Mouse (Mus musculus) lung, postnatal 14 days (tissue): Measurements from ENCODE around the gene Zfp661.

Experiments used
- DNase-seq: peaks from one replicate; pipeline ENCODE4 v3.0.0; 2021

Gene Zfp661

GRCm38 (mm10) chr2:127550446-127550845, 36.4 kb downstream of the Zfp661 start:
- DNase-seq, result no peak

- DNase-seq, result no peak
Observed at GRCm38 (mm10) chr2:127549711-127550110, 37.2 kb downstream of the Zfp661 start.

GRCm38 (mm10) chr2:127548342-127549074, 38.4 kb downstream of the Zfp661 start:
- no peak for DNase-seq

DNA sequence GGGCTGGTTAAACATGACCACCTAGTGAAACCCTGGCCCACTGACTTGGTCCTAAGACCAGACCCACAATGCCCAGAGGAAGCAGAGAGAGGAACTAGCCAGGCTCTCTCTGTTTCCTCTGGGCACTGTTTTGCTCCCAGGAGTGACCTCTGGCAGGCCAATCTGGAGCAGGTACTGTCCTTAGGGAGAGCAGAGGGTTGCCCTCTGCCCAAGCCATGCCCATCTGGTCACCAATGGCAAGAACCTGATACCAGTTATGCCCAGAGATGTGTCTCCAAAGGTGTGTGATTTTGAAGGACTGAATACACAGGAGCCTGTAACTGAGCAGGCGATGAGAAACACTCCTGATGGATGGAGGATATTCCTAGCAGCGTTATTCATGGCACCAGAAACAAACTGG, 45.2 kb downstream of the Zfp661 start:
- DNase-seq, result no peak

DNA sequence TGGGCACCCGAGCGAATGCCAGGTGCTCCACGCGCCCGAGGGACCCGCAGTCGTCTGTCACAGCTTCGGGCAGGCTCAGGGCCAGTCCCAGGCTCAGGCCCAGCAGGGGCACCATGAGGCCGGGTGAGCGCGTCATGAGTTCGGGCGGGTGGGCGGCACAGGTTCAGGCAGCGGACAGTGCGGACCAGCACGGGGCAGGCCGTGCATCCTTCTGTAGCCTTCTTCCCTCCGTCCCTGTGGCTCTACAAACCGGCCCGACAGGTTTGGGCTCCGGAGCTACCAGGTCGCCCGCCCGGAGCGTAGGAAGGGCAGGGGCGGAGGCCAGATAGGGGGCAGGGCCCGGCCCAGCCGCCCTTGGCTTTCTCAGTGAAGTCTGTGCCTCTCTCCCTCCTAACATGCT, 45.7 kb downstream of the Zfp661 start, which contains the start of gene Prom2:
Gene Prom2, minus strand, starts transcription at position 283 of the 400 bp plus-strand sequence.
- DNase-seq, result peak; percentile 18

GRCm38 (mm10) chr2:127539494-127539893, 47.4 kb downstream of the Zfp661 start:
- DNase-seq, result no peak

DNA sequence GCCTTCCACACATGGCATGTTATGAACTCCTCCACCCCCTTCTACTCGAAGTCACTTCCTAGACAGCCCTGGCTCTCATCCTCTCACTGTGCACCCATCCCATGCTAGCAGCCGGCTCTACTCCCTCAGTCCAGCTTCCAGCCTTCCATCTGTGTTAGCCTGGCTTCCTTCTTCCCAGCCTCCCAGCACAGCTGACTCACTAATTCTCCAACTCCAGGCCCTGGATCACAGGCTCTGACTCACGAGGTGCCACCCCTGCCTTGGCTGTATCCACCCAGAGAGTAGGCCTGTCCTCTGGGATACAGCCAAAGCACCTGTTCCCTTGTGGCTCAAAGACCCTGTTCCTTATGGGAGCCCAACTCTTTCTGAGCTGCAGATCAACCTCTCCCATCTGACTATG, 49.3 kb downstream of the Zfp661 start:
- DNase-seq, result no peak

DNA sequence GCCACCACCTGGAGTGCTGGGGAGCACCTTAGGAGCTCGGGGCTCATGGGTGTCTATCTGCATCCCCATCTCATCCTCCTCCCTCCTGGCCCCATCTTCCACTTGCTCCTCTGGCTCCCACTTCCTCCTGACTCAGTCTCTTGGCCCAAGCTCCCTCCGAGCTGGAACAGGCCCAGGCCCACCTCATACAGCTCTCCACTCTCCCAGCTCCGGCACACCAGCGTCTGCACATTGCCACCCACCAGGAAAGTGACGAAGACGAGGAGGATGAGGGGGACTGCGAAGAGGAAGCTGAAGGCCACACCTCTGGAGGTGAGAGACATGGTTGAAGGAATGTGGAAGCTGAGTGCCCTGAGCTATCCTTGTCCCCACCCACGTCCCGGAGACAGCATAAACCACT, 51.5 kb downstream of the Zfp661 start:
- no peak for DNase-seq

- DNase-seq, result peak; percentile 32
Observed at GRCm38 (mm10) chr2:127532379-127532778, 54.5 kb downstream of the Zfp661 start.

GRCm38 (mm10) chr2:127531592-127531991, 55.3 kb downstream of the Zfp661 start:
- no peak for DNase-seq

DNA sequence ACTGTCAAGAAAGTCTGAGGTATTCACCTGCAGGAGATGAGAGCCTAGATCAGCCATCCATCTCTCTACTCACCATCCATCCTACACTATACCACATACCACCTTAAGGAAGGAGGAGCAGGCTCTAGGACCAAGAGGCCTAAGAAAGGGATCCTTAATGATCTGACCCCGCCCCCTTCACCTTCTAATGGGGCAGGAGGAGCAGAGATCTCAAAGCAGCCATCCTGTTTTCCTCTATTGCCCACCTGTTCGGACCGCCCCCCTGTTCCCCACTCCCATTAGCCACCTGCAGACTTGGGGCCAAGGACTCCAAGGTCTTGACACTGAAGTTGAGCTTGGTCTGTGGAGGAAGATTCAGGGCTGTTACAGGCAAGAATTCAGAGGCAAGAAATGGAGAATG, 56.5 kb downstream of the Zfp661 start:
- DNase-seq, result no peak

DNA sequence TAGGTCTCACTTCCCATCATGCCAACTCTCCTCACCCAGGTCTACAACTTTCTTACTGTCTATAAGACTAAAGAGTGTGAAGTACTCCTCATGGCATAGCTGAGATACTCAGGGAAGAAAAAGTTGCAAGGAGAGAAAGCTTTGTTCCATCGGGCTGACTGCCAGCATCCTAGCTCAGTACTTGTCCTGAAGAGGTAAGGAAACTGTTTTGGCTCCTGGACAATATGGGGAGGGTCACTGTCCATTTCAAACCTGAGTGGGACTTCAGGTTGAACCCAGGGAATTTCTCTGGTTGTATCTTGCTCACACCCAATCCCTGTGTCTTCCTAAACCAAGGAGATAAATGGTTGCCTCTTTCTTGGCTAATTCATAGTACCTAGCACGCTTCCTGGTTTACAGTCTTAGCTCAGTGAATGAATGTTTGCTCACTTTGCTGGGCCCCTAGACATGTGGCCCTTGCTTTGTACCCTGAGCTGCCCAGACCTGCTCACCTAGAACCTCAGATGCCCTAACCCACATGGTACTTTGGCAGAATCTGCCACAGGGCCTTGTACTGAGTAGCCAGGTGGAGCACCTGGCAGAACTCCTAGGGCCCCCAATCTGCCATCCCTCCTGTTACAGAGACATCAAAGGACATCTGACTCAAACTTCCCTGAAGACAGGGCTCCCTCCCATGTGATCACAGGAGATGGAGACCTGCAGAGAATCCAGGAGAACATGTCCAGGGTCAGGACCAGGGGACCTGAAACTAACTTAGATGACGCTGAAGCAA, 61.7 kb downstream of the Zfp661 start:
- no peak for DNase-seq
